Mouse (Mus musculus) spleen, adult 18-20 months (tissue): Measurements from ENCODE around the gene Zfand3.
A peak's percentile ranks its signal among the peaks of the same experiment; 100 is the strongest.

Source experiments
- DNase-seq, 2 experiments: peaks; one replicate each; pipeline ENCODE4 v3.0.0; 2022; ENCODE audit warnings: mixed read lengths in 2 of 2

Gene Zfand3

DNA sequence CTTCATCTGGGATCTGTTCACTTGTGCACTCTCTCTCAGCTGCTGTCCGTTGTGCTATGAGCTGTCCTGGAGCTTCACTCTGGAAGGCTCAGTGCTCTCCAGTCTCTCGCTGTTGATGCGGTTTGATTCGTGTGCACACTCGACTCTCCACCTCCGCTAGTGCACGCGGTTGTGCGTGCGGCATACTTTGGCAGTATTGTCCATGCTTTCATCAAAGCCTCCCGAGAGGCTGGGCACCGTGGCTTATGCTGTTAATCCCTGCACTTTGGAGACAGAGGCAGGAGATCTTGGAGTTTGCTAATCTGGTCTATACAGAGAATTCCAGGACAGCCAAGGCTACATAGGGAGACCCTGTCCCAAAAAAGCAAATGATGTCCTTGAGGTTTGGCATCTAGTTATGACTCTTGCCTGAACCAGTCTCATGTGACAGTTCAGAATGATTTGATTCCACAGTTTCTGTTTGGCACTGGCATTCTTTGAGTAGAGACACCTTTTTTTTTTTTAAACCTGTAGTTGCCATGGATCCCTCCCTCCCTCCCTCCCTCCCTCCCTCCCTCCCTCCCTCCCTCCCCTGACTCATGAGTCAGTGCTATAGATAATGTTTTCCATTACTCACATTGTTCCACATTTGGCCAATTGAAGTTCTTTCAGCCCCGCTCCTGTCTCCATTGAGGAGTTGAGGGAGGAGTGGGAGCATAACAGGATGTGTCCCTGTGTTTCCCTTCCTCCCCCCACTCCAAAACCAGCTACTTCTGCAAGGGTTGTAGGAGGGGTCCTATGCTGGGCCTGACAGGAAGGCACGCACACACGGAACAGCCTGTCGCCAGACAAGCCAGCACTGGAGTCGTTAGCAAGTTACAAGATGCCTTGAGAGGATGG, 192.1 kb downstream of the Zfand3 start:
- peak in 1 of 2 experiments; percentile 2 for DNase-seq

DNA sequence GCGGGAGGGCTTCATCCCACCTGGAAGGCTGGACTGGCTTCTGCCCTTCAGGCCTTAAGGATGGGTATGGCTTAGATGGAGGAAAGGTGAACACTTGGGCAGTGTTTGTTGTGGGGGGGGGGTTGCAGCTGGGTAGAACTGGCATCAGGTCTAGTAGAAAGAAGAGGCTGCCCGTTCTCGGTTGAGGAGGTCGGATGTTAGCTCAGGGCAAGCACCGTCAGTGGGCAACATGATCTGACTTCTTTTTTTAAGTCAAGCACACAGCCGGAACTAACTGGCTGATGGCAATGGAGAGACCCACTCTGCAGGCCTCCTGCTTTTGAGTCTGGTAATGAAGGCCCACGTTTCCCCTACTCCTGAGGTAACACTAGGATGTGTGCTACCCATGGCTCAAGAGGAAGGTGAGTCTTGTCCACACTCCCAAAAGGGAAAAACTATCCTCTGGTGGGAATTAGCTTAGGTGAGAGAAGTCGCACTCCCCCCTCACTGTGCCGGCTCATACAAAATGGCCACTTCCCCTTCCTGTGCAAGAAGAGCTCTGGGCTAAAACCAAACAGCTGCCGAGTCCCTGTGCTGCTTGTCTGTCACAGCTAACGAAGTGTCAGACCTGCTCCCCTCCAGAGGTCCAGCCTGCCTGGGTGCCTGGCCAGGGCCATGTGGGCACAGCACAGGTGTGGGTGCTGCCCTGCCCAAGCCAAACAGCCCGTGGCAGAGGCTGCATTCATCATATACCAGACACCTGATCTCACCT, 192.9 kb downstream of the Zfand3 start:
- DNase-seq: peak; percentile 28 to 46

GRCm38 (mm10) chr17:30198422-30198821, 193.9 kb downstream of the Zfand3 start:
- DNase-seq: peak in 1 of 2 experiments; percentile 3

GRCm38 (mm10) chr17:30199374-30200247, 195.1 kb downstream of the Zfand3 start:
- no peak for DNase-seq

DNA sequence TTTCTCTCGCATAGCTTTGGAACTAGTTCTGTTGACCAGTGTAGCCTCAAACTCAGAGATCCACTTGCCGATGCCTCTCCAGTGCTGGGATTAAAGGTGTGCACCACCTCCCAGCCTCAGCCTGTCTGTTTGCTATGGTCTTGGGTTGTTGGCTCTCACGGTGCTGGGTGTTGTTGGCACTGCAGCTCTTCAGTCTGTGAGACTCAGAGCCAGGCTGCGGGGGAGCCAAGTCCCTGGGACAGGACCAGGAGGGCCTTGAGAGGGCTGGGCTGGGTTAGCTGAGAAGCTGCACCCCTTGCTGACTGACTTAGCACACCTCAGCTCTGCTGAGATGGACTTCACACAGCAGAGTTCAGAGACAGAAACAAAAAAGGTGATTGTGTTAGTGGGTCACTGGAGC, 195.8 kb downstream of the Zfand3 start:
- DNase-seq: no peak

DNA sequence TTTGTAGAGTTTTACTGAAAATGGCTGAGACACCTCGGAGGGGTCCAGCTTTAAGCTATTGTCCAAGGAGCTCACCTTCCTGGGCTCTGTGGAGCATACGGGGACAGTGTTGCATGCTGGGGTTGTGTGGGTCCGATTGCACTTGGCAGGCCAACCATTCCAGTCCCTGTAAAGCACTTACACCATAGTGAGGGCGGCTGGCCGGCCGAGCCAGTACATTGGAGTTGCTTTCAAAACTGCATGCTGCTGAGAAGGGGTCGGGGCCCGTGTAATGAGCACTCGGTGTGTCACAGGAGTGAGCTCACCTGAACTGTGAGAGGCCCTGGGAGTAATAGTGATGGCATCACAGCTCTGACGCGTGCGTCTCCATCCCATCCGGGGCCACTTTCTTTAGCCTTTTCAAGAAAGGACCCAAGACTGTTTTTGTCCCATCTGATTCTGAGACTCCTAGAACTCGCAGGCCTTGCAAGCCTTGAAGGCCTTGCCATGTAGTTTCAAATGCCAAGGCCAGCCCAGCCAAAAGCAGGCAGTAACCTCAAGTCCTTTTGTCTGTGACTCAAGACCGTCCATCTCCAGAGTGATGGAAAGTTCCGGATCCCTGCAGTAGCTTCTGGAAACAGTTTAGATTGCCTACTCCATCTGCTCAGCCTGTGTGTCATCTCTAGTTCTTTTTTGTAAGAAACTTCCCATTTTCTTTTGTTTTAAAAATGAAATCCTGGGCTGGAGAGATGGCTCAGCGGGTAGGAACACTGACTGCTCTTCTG, 200.7 kb downstream of the Zfand3 start:
- no peak for DNase-seq

DNA sequence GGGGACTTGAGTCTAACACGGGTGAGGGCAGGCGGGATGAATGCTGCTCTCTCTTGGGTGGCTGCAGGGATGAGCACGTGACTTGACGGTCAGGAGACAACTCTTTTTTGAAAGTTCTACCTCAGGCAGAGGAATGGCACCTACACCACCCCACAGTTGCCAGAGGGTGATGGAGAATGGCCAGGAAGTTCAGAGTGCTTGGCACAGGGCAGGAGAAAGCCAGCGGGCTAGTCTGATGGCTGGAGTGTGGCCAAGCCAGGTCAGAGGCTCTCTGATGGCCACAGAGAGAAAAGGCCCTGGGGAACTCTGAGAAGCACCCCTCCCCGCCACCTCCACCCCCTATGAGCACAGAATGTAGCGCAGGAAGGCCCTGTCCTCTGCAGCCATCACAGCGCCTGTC, 205.7 kb downstream of the Zfand3 start:
- DNase-seq: no peak

GRCm38 (mm10) chr17:30210936-30211335, 206.4 kb downstream of the Zfand3 start:
- no peak for DNase-seq

DNA sequence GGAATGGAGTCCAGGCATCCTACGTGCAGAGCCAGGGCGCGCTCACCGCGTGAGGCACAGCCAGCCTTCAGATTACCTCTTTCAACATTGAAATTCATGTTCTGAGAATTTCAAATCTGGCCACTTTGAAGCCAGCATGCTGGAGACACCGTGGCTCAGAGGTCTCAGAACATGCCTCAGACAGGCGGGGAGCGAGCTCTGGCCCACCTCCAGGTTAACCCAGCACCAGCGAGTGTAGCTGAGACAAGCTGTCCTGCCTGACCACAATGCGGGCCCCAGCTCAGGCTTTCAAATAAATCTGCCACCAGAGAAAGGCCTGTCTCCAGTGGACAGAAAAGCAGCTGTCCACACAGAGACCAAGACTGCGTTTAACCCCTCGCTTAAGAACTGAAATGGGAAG, 208.1 kb downstream of the Zfand3 start:
- no peak for DNase-seq

GRCm38 (mm10) chr17:30213371-30213770, 208.8 kb downstream of the Zfand3 start:
- DNase-seq: no peak

GRCm38 (mm10) chr17:30214393-30214792, 209.9 kb downstream of the Zfand3 start:
- DNase-seq: no peak

DNA sequence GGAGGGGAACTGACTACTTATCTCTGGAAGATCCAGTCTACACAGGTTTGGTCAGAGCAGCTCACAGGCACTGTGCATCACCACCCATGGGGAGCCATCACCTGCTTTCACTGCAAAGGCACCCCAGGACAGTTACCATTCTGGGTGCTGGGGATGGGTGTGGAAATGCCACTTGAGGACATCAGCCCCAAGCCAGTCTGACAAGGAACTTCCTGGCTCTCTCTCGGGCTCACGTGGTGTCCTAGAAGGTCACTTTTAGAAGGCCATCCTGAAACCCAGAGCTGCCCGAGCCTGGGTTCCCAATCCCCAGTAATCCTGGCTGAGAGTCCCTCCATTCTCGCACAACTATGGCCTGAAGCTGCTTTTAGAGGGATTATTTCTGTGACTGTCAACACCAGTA, 211.2 kb downstream of the Zfand3 start:
- no peak for DNase-seq

GRCm38 (mm10) chr17:30221677-30222076, 217.1 kb downstream of the Zfand3 start:
- no peak for DNase-seq

DNA sequence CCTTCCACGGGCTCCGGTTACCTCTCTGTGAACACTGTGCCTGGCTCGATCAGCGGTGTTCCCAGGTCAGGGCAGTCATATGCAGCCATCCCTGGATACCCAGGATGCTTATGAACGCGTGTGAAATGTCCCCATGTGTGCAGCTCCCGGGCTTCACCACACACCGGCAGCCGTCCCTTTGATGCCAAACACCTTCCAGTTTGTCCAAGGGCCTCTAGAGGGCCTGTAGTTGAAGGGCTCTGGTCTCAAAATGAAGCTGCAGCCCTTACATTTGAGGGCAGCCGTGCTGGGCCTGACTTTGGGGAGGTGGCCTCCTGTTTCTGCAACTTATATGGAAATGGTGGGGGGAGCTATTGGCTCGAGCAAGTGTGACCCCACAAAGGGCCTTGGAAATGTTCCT, 217.8 kb downstream of the Zfand3 start:
- DNase-seq: no peak

DNA sequence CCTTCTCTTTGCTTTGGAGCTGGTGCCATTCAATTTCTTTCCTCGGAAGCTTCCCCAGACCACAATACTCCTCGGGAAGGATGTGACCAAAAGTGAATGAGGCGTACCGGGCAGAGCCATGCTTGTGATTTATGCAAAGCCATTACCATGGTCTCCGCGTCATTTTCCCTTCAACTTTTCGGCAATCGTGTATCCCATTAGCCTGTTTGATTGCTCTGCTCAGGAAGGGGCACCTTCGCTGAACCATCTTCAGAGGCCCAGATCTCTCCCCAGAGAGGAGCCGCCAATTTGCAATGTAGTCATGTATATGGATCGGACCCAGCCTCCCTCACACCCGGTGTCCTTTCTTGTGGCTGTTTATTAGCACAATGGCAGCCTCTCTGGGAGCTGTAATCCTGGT, 218.3 kb downstream of the Zfand3 start:
- DNase-seq: no peak

GRCm38 (mm10) chr17:30225030-30225740, 220.7 kb downstream of the Zfand3 start:
- no peak for DNase-seq

DNA sequence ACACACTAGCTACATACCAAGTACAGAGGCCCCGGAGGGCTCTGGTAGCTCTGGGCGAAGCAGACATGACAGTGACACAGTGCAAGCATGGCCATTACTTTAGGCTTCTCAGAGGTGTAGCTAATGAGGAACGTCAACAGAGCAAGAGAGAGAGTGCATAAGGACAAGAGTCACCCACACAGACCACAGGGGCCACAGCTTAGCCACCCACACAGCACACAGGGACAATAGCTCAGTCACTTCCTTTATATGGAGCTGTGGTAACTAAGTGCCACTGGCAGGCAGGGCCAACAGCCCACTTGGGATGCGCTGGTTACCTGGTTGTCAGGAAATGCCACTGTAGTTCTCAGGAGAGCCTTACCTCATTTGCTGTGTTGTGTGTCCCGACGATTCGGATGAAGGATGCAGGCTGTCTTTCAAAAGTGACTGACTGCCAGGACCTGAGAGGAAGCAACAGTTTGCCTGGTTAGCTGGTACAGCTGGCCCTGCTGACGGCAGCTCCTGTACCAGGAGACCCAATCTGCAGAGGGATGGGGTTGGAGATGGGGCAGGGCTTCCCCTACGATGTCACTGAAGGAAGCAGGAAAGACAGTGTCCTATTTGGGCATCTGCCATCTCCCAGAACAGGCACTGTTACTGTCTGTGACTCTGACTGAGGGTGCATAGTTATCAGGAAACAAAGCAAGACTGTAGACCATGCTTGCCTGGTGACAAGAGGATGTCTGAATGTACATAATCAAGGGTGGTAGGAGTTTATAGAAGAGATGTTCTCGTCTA, 224.1 kb downstream of the Zfand3 start:
- DNase-seq: no peak

GRCm38 (mm10) chr17:30230428-30230827, 225.9 kb downstream of the Zfand3 start:
- DNase-seq: no peak

- no peak for DNase-seq
Observed at GRCm38 (mm10) chr17:30231483-30231882, 226.9 kb downstream of the Zfand3 start.

DNA sequence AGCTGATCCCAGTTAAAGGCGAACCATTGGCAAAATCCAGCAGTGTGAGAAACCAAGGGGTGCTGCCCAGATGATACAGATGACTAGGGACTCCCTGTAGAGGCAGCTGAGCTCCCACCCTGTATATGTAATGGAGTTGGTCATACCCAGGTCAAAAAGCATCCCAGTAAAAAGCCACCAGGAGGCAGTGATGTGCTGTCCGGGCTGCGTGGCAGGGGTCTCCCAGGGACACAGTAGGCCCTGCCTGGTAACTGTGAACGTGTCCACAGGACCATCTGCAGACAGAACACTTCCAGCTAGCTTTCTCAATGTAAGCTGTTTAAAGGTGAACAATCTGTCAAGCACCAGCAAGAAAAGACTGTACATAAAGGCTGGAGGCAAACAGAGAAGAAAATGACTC, 228.2 kb downstream of the Zfand3 start:
- no peak for DNase-seq

DNA sequence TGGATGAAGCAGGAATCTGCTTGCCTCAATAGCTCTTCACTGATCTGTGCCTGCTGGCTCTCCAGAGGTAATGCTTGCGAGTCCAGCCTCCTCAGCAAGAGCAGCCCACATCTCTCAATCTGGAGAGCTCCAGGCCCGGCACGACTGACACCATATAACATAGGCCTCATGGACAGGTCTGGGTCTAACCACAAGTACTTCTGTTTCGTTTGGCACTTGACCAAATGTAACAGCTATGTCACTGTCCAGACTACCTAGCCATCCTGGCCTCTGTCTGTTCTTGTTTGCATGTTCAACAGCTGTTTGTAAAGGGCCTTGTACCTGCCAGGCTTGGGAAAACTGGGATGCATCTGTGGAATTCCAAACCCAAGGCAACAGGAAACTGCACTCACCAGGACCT, 230.8 kb downstream of the Zfand3 start:
- DNase-seq: no peak
